Mouse (Mus musculus): ENCODE results near the gene Apol6. TPM values are rescaled to one million over a fixed set of nuclear protein-coding genes. Genes with fewer than 3 reads are reported as not detected.

Apol6 gene
- total and polyA plus RNA-seq, 3 experiments, result not detected

DNA sequence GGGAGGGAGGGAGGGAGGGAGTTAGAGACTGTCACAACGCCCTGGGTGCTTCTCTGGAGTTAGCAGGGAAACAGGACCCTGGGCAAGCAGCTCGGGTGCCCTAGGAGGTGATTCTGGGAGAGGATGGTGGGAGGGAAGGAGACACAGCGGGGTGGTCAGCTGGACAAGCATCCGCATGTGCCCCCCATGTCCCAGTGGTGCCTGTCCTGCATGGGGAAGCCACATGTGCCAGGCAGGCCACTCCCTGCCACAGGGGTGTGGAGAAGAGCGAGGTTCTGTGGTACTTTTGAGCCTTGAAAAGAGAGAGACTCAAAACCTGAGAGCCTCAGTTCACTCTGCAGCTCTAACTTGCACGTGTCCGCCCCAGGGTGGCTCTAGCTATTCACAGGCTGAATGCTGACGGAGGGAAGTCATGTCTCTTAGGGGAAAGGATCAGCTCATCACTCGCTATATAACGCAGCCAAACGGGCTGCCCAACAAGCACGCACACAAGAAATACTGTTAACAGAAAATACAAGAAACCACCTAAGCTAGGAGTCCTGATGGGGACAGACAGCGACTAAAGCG lies 34.8 kb downstream of the Apol6 start:
- TF ChIP-seq MYC (IDR thresholded peaks at IDR 0.05; ENCODE audit: low read depth, low read length) (no peak), MAZ (IDR thresholded peaks at IDR 0.05; ENCODE audit: low read depth, low read length) (no peak), TBP (conservative IDR thresholded peaks at IDR 0.05; ENCODE audit: low read depth, low read length) (no peak), CHD1 (IDR thresholded peaks at IDR 0.05; ENCODE audit: low read depth, low read length) (no peak), ELF1 (IDR thresholded peaks at IDR 0.05; ENCODE audit: low read depth, low read length) (no peak), POLR2AphosphoS2 (IDR thresholded peaks at IDR 0.05; ENCODE audit: low read depth, low read length) (no peak), GABPA (IDR thresholded peaks at IDR 0.05; ENCODE audit: insufficient replicate concordance, low read depth, low read length) (no peak), JUND (conservative IDR thresholded peaks at IDR 0.05; ENCODE audit: low read depth, low read length) (no peak), UBTF (IDR thresholded peaks at IDR 0.05; ENCODE audit: low read depth, low read length) (no peak), ZKSCAN1 (IDR thresholded peaks at IDR 0.05; ENCODE audit: borderline replicate concordance, low read depth, low read length) (no peak), HCFC1 (IDR thresholded peaks at IDR 0.05; ENCODE audit: low read depth, low read length) (no peak), JUN (IDR thresholded peaks at IDR 0.05; ENCODE audit: insufficient read depth, low read depth, low read length) (no peak), NELFE (IDR thresholded peaks at IDR 0.05; ENCODE audit: low read depth, low read length) (no peak), MAX (IDR thresholded peaks at IDR 0.05; ENCODE audit: low read length) (no peak)
- no peak overlapping the region for H3K27ac ChIP-seq (ENCODE audit: insufficient read depth, low read depth)
- no peaks in the 10 kb centered on the region for H3K36me3 ChIP-seq (replicated peaks in 1 of 2; ENCODE audit: control insufficient read depth in 1 of 2, insufficient read depth in 1 of 2, low read length in 1 of 2)
- dilution Hi-C loops (cut with MboI; ENCODE audit: extremely low pct_ligation_motif_present, extremely low pct_unique_long_range_greater_than_20kb, low sequenced_read_pairs) (no loop called here), in situ Hi-C loops (cut with MboI; ENCODE audit: low pct_ligation_motif_present, low pct_unique_long_range_greater_than_20kb, low sequenced_read_pairs) (no loop called here)
- no peaks in the 10 kb centered on the region for H3K4me1 ChIP-seq (ENCODE audit: control insufficient read depth in 1 of 2, insufficient read depth in 2 of 2)
- H3K9me3 ChIP-seq (replicated peaks; ENCODE audit: low read length), result no peaks in the 10 kb centered on the region
- no peaks in the 10 kb centered on the region for H3K79me2 ChIP-seq (replicated peaks; ENCODE audit: control insufficient read depth, extremely low read depth, insufficient read depth, poor library complexity, severe bottlenecking)
- H3K9ac ChIP-seq (ENCODE audit: insufficient read depth, low read depth), result no peak overlapping the region
- no peak overlapping the region for H3K4me2 ChIP-seq (ENCODE audit: insufficient read depth, low read depth, poor library complexity, severe bottlenecking)
- no peak for DNase-seq (ENCODE audit: extremely low read depth)
- peaks cover 92% of the 10 kb centered on the region for H3K27me3 ChIP-seq (replicated peaks)
- no peak overlapping the region for H3K4me3 ChIP-seq (replicated peaks in 1 of 3; ENCODE audit: low read depth in 2 of 3, low read length in 2 of 3, poor library complexity in 1 of 3)

GRCm38 (mm10) chr15:77079890-77080361 lies 35.4 kb downstream of the Apol6 start:
- no peak overlapping the region for H3K9ac ChIP-seq (ENCODE audit: insufficient read depth, low read depth)
- peaks cover 92% of the 10 kb centered on the region for H3K27me3 ChIP-seq (replicated peaks)
- H3K27ac ChIP-seq (ENCODE audit: insufficient read depth, low read depth), result no peak overlapping the region
- no peaks in the 10 kb centered on the region for H3K36me3 ChIP-seq (replicated peaks in 1 of 2; ENCODE audit: control insufficient read depth in 1 of 2, insufficient read depth in 1 of 2, low read length in 1 of 2)
- dilution Hi-C loops (cut with MboI; ENCODE audit: extremely low pct_ligation_motif_present, extremely low pct_unique_long_range_greater_than_20kb, low sequenced_read_pairs), result no loop called here
- no peak overlapping the region for H3K4me2 ChIP-seq (ENCODE audit: insufficient read depth, low read depth, poor library complexity, severe bottlenecking)
- H3K79me2 ChIP-seq (replicated peaks; ENCODE audit: control insufficient read depth, extremely low read depth, insufficient read depth, poor library complexity, severe bottlenecking), result no peaks in the 10 kb centered on the region
- no peak overlapping the region for H3K4me3 ChIP-seq (replicated peaks in 1 of 3; ENCODE audit: low read depth in 2 of 3, low read length in 2 of 3, poor library complexity in 1 of 3)
- in situ Hi-C loops (cut with MboI; ENCODE audit: low pct_ligation_motif_present, low pct_unique_long_range_greater_than_20kb, low sequenced_read_pairs), result no loop called here
- TF ChIP-seq UBTF (IDR thresholded peaks at IDR 0.05; ENCODE audit: low read depth, low read length) (no peak), EP300 (IDR thresholded peaks at IDR 0.05; ENCODE audit: low read length) (no peak), JUND (conservative IDR thresholded peaks at IDR 0.05; ENCODE audit: low read depth, low read length) (no peak), CTCF (conservative IDR thresholded peaks at IDR 0.05 in 1 of 2, IDR thresholded peaks at IDR 0.05 in 1 of 2; ENCODE audit: low read depth in 2 of 2, low read length in 2 of 2) (no peak), MAFK (IDR thresholded peaks at IDR 0.05; ENCODE audit: insufficient replicate concordance, low read length) (no peak), SIN3A (IDR thresholded peaks at IDR 0.05; ENCODE audit: low read length) (no peak), SMC3 (IDR thresholded peaks at IDR 0.05; ENCODE audit: low read depth, low read length) (no peak), RAD21 (IDR thresholded peaks at IDR 0.05; ENCODE audit: low read depth, low read length) (no peak), MAX (IDR thresholded peaks at IDR 0.05; ENCODE audit: low read length) (no peak), POLR2AphosphoS2 (IDR thresholded peaks at IDR 0.05; ENCODE audit: low read depth, low read length) (no peak), GABPA (IDR thresholded peaks at IDR 0.05; ENCODE audit: insufficient replicate concordance, low read depth, low read length) (no peak), RCOR1 (conservative IDR thresholded peaks at IDR 0.05; ENCODE audit: low read depth, low read length) (no peak)
- DNase-seq (ENCODE audit: extremely low read depth), result no peak
- no peaks in the 10 kb centered on the region for H3K9me3 ChIP-seq (replicated peaks; ENCODE audit: low read length)
- no peaks in the 10 kb centered on the region for H3K4me1 ChIP-seq (ENCODE audit: control insufficient read depth in 1 of 2, insufficient read depth in 2 of 2)

Measured in CH12.LX (cell line).